Mouse (Mus musculus) liver, embryonic 16.5 days (tissue): ENCODE results near the gene Pxylp1. TPM values are rescaled to one million over a fixed set of nuclear protein-coding genes. Genes with fewer than 3 reads are reported as not detected.

ENCODE experiments used
- ATAC-seq: fragments of 200-750 bp; cut with Nextera tagmentation; 2 replicates; pipeline ENCODE4 v1.8.0; 2017; ENCODE audit warnings: low read depth, mild to moderate bottlenecking, moderate number of reproducible peaks, moderate library complexity
- H3K27ac ChIP-seq: fragments of 300-500 bp; sonication (generic); 2 replicates; pipeline ENCODE4 v1.5.1; 2014; ENCODE audit warnings: mild to moderate bottlenecking, low read length
- H3K27me3 ChIP-seq: fragments of 300-500 bp; sonication (generic); 2 replicates; pipeline ENCODE4 v1.6.1; 2014; ENCODE audit warnings: low read depth, low read length, mixed read lengths; ENCODE audit not compliant: control insufficient read depth, insufficient read depth
- H3K36me3 ChIP-seq: fragments of 300-500 bp; sonication (generic); 2 replicates; pipeline ENCODE4 v1.6.1; 2014; ENCODE audit warnings: mild to moderate bottlenecking; ENCODE audit not compliant: control insufficient read depth, insufficient read depth
- H3K4me1 ChIP-seq: fragments of 300-500 bp; sonication (generic); 2 replicates; pipeline ENCODE4 v1.6.1; 2014; ENCODE audit warnings: low read depth, low read length, mixed read lengths; ENCODE audit not compliant: control insufficient read depth
- H3K4me2 ChIP-seq: fragments of 300-500 bp; sonication (generic); 2 replicates; pipeline ENCODE4 v1.6.1; 2014; ENCODE audit warnings: low read depth, low read length, mixed read lengths
- H3K4me3 ChIP-seq: fragments of 300-500 bp; sonication (generic); 2 replicates; pipeline ENCODE4 v1.5.1; 2014; ENCODE audit warnings: low read depth, mild to moderate bottlenecking, low read length
- H3K9ac ChIP-seq: fragments of 300-500 bp; sonication (generic); 2 replicates; pipeline ENCODE4 v1.6.1; 2014; ENCODE audit warnings: low read depth, low read length
- H3K9me3 ChIP-seq: fragments of 300-500 bp; sonication (generic); replicated peaks from 2 replicates; pipeline ENCODE4 v1.6.1; 2016; ENCODE audit warnings: low read length; ENCODE audit not compliant: control insufficient read depth
- WGBS: fragments of 180-500 bp; shearing (Covaris S2); extraction: QIAGEN DNeasy Blood & Tissue Kit; methylation state at CpG from one replicate; pipeline ENCODE4 v1.1.7; 2014; ENCODE audit not compliant: insufficient replicate concordance; 5-methylcytosine and 5-hydroxymethylcytosine counted together
- polyA plus RNA-seq: library from polyadenylated mRNA; unstranded; fragments of >200 nt; fragmentation: Nextera tagmentation; extraction: Ambion mirVana; gene quantifications from 2 replicates; pipeline ENCODE4 v1.2.1, GENCODE M21; 2015

The Pxylp1 gene
- polyA plus RNA-seq, 1 experiment from 2014 or later = 6.3 TPM

DNA sequence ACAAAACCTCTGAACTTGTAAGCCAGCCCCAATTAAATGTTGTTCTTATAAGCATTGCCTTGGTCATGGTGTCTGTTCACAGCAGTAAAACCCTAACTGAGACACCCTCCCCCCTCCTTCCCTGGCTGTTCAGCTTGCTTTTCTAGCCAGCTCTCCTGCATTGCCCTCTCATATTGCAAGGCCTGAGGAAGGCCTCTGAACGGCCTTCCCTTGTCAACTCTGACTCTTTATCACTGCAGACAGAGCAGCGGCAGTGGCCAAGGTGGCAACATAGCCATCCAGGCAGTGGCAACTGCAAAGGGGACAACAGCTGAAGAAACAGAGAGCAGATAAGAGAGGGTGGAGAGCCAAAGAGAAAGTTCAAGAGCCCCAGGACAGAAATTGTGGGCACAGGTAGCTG is 64.4 kb downstream of the Pxylp1 start:
- WGBS = 23% methylated on average over 2 of the region's 2 CpGs
- no peak overlapping the region for H3K27ac ChIP-seq
- no peaks in the 10 kb centered on the region for H3K27me3 ChIP-seq
- no peak overlapping the region for H3K9ac ChIP-seq
- no peak overlapping the region for H3K4me2 ChIP-seq
- no peaks in the 10 kb centered on the region for H3K36me3 ChIP-seq
- no peak for ATAC-seq
- no peak overlapping the region for H3K4me3 ChIP-seq
- no peaks in the 10 kb centered on the region for H3K9me3 ChIP-seq
- H3K4me1 ChIP-seq = no peaks in the 10 kb centered on the region

DNA sequence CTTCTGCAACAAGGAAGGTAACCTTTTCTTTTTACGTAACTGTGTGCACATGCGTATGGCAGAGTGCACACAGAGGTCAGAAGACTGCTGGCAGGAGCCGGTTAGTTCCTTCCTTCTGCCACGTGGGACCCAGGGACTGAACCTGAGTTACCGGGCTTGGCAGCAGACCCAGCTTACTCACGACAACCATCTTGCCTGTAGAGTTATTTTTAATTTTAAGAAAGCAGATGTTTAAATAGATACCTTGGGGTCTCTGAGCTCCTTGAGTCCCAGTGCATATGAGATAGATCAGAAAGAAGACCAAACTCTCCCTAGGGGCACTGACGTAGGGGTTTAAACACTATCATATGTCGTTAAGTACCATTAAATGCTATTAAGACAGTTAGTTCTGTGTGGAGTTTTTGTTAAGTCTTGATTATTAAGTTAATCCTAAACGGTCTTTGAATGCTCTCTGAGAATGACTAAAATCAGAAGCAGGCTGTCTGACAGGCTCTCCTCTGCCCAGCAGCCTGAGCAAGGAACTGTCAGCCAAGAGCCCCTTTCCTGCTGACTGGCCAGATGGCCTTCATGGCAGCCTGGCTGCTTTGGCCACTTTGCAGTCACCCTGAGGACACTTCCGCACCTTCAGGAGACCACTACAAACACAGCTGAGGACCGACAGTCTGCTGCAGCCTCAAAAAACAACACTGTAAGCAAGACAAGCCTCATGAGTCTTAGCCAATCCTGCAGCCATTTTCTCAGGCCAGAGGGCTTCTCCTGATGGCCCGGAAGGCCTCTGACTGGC is 65.3 kb downstream of the Pxylp1 start:
- Histone ChIP-seq H3K9ac (no peak overlapping the region), H3K9me3 (no peaks in the 10 kb centered on the region), H3K4me2 (no peak overlapping the region), H3K36me3 (no peaks in the 10 kb centered on the region), H3K27ac (no peak overlapping the region), H3K27me3 (no peaks in the 10 kb centered on the region), H3K4me3 (no peak overlapping the region), H3K4me1 (no peaks in the 10 kb centered on the region)
- WGBS = 70% methylated on average over 12 of the region's 12 CpGs
- ATAC-seq = no peak

DNA sequence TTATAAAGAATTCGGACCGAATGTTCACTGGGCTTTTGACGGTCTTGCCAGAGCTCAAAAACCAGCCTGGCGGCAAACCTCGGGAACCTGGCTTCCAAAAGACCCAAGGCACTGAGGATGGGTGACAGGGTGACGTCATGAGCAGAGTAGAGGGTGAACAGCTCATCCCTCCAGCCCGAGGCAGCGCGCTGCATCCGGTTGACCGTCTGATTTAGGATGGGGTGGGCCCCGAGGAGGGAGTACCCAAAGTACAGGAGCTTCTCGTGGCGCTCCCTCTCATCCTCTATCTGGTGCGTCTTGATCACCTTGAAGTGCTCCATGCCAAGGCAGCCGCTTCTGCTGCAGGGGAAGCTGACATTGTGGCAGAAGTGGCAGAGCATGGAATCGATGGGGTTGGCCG is 67.6 kb downstream of the Pxylp1 start:
- no peaks in the 10 kb centered on the region for H3K9me3 ChIP-seq
- H3K36me3 ChIP-seq = no peaks in the 10 kb centered on the region
- H3K4me3 ChIP-seq = no peak overlapping the region
- 81% methylated on average over 18 of the region's 18 CpGs for WGBS
- ATAC-seq = no peak
- H3K4me2 ChIP-seq = no peak overlapping the region
- H3K27ac ChIP-seq = no peak overlapping the region
- no peaks in the 10 kb centered on the region for H3K27me3 ChIP-seq
- no peaks in the 10 kb centered on the region for H3K4me1 ChIP-seq
- H3K9ac ChIP-seq = no peak overlapping the region

- Histone ChIP-seq H3K27ac (no peak overlapping the region), H3K4me2 (no peak overlapping the region), H3K9ac (no peak overlapping the region), H3K4me1 (no peaks in the 10 kb centered on the region), H3K4me3 (no peak overlapping the region), H3K9me3 (no peaks in the 10 kb centered on the region), H3K36me3 (no peaks in the 10 kb centered on the region), H3K27me3 (no peaks in the 10 kb centered on the region)
- WGBS = 62% methylated on average over 12 of the region's 12 CpGs
- no peak for ATAC-seq
Observed at GRCm38 (mm10) chr9:96824026-96824425, 68.4 kb downstream of the Pxylp1 start.

DNA sequence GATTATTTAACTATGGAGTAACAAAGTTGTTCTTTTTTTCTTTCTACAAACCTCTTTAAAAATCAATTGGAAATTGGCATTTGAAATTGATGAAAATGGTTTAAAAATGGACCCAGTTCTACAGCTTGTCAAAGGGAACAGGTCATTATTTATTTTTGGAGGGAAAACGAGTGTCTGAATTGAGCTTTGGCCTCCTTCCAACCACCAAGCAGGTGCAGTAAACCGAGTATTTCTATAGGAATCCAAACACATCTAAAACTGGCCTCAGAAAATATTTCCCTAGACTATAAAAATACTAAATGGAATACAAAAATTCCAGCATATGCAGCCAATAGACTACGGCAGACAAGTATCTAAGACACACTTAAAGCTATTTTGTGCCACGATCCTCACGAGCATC is 68.9 kb downstream of the Pxylp1 start:
- H3K9me3 ChIP-seq = no peaks in the 10 kb centered on the region
- H3K9ac ChIP-seq = no peak overlapping the region
- H3K36me3 ChIP-seq = no peaks in the 10 kb centered on the region
- H3K27me3 ChIP-seq = no peaks in the 10 kb centered on the region
- no peaks in the 10 kb centered on the region for H3K4me1 ChIP-seq
- no peak overlapping the region for H3K4me3 ChIP-seq
- H3K27ac ChIP-seq = no peak overlapping the region
- no peak overlapping the region for H3K4me2 ChIP-seq
- no peak for ATAC-seq
- WGBS = 65% methylated on average over 5 of the region's 5 CpGs

GRCm38 (mm10) chr9:96823005-96823404 is 69.5 kb downstream of the Pxylp1 start:
- Histone ChIP-seq H3K27ac (no peak overlapping the region), H3K27me3 (no peaks in the 10 kb centered on the region), H3K9me3 (no peaks in the 10 kb centered on the region), H3K36me3 (no peaks in the 10 kb centered on the region), H3K4me3 (no peak overlapping the region), H3K4me1 (no peaks in the 10 kb centered on the region), H3K4me2 (no peak overlapping the region), H3K9ac (no peak overlapping the region)
- no peak for ATAC-seq
- 71% methylated on average over 9 of the region's 9 CpGs for WGBS

DNA sequence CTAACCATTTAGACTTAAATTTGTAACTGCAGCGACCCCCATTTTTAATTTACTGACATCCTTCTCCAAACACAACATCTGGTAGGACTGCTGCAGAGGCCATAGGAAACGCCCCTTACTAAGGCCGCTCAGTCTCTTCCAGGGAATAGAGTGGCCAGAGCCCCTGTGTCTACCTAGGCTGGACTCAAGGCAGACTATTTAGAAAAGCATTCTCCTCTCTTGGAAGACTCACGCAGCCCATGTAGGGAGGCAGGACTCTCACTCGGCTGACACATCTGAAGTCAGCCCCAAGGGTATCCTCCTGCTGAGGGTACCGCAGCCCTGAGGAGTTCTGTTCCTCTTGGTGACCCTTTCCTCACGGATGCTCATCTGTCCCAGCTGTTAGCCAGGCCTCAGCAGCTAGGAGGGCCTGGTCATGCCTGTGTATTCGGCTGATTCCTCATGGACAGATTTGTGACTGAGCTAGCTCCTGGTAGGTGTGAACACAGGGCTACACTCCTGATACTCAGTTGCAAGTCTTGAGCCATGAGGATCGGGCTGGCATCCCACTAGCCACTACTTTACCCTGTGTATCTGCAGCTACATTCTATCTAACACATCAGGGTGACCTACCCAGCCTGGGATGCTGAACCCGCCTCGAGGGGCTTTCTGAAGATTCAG is 73.5 kb downstream of the Pxylp1 start:
- Histone ChIP-seq H3K9ac (no peak overlapping the region), H3K27ac (no peak overlapping the region), H3K9me3 (no peaks in the 10 kb centered on the region), H3K4me2 (no peak overlapping the region), H3K27me3 (no peaks in the 10 kb centered on the region), H3K36me3 (no peaks in the 10 kb centered on the region), H3K4me3 (no peak overlapping the region), H3K4me1 (no peaks in the 10 kb centered on the region)
- no peak for ATAC-seq
- 58% methylated on average over 11 of the region's 11 CpGs for WGBS

DNA sequence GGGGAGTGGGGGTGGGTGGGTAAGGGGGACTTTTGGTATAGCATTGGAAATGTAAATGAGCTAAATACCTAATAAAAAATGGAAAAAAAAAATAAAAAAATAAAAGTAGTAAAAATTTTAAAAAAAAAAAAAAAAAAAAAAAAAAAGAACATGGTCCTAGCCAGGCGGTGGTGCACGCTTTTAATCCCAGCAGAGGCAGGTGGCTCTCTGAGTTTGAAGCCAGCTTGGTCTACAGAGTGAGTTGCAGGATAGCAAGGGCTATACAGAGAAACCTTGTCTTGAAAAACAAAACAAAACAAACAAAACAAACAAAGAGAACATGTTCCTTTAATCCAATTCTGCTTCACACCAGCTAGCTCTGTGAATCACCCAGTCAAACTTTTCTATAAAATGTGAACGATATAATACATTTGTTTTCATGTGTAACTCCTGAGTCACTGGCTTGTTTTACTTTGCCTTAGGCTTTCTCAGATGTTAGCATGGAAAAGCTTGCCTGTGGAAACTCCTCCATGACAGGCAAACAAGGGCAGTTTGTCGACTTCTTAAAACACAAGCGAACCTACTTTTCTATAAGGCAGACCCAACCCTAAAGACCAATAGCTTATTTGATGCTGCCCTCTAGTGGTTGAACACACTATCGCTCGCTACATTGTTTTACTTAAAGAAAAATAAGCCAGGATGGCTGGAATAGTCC is 74.2 kb downstream of the Pxylp1 start:
- Histone ChIP-seq H3K4me2 (no peak overlapping the region), H3K27ac (no peak overlapping the region), H3K9ac (no peak overlapping the region), H3K4me3 (no peak overlapping the region), H3K36me3 (no peaks in the 10 kb centered on the region), H3K27me3 (no peaks in the 10 kb centered on the region), H3K4me1 (no peaks in the 10 kb centered on the region), H3K9me3 (no peaks in the 10 kb centered on the region)
- no peak for ATAC-seq
- 35% methylated on average over 7 of the region's 7 CpGs for WGBS

DNA sequence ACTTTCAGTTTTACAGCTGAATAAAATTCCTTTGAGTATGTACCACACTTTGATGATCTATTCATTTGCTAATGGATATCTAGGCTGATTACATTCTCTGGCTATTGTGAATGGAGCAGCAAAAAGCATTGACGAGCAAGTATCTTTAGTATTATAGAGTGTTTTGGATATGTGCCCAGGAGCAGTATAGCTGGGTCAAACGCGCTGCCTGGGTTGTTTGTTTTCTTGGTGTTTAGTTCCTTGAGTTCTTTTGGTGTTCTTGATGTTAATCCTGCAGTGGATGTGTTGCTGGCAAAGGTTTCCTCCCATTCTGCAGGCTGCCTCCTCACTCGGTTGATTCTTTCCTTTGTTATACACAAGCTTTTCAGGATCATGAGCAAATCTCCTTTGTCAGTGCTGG is 80.5 kb downstream of the Pxylp1 start:
- 65% methylated on average over 4 of the region's 4 CpGs for WGBS
- Histone ChIP-seq H3K36me3 (no peaks in the 10 kb centered on the region), H3K9me3 (no peaks in the 10 kb centered on the region), H3K4me1 (no peaks in the 10 kb centered on the region), H3K9ac (no peak overlapping the region), H3K27ac (no peak overlapping the region), H3K4me3 (no peak overlapping the region), H3K4me2 (no peak overlapping the region), H3K27me3 (no peaks in the 10 kb centered on the region)
- ATAC-seq = no peak
